Mouse (Mus musculus): ENCODE measurements around the gene Dpp7. TPM values are rescaled to one million over a fixed set of nuclear protein-coding genes. Genes with fewer than 3 reads are reported as not detected.

Gene Dpp7
- total RNA-seq, 2 experiments from 2014 or later = 7.9 to 9.5 TPM

GRCm38 (mm10) chr2:25311491-25311891, 44.7 kb downstream of the Dpp7 start:
- no peak for DNase-seq

- no peak for DNase-seq
These were observed 45.2 kb downstream of the Dpp7 start for GRCm38 (mm10) chr2:25310969-25311368.

GRCm38 (mm10) chr2:25310180-25310579, 46.0 kb downstream of the Dpp7 start:
- no peak for DNase-seq

GRCm38 (mm10) chr2:25305587-25306359, 50.4 kb downstream of the Dpp7 start:
- no peak for DNase-seq

GRCm38 (mm10) chr2:25304657-25305541, 51.3 kb downstream of the Dpp7 start:
- no peak for DNase-seq

- DNase-seq = no peak
These were observed 52.1 kb downstream of the Dpp7 start for GRCm38 (mm10) chr2:25303931-25304656.

- DNase-seq = no peak
These were observed 52.7 kb downstream of the Dpp7 start for GRCm38 (mm10) chr2:25303452-25303851.

Other genes starting within 250 kb of the Dpp7 start
- 10 to 100 TPM; 14.9 to 17.4 TPM for gene Nrarp, start 175.6 kb downstream of the Dpp7 start, total RNA-seq (2021)
- 1 to 10 TPM; 1.9 to 2.9 TPM for gene Tor4a, start 159.5 kb downstream of the Dpp7 start, total RNA-seq (2021)
- 10 to 100 TPM; 31.1 to 40.5 TPM for gene Nelfb, start 144.9 kb downstream of the Dpp7 start, total RNA-seq (2021)
- gene Stpg3, start 141.7 kb downstream of the Dpp7 start, total RNA-seq (2021) = not detected
- gene Fam166a, start 137.6 kb downstream of the Dpp7 start, total RNA-seq (2021) = not detected
- 100 to 1,000 TPM; 470 to 500 TPM for gene Tubb4b, start 131.7 kb downstream of the Dpp7 start, total RNA-seq (2021)
- gene Slc34a3, start 122.0 kb downstream of the Dpp7 start, total RNA-seq (2021) = not detected
- gene Rnf224, start 119.6 kb downstream of the Dpp7 start, total RNA-seq (2021) = not detected
- gene Rnf208, start 114.1 kb downstream of the Dpp7 start, total RNA-seq (2021) = 1 to 10 TPM; 1.9 to 2.2 TPM
- gene Cysrt1, start 113.9 kb downstream of the Dpp7 start, total RNA-seq (2021) = not detected
- 1 to 10 TPM; 1.3 to 1.4 TPM for gene AL732309.1, start 109.5 kb downstream of the Dpp7 start, total RNA-seq (2021)
- gene Tmem203, start 100.9 kb downstream of the Dpp7 start, total RNA-seq (2021) = 10 to 100 TPM; 14.9 to 16.0 TPM
- 1 to 10 TPM; 4.7 to 6.8 TPM for gene Tprn, start 93.7 kb downstream of the Dpp7 start, total RNA-seq (2021)
- gene Ssna1, start 83.9 kb downstream of the Dpp7 start, total RNA-seq (2021) = 10 to 100 TPM; 39.5 to 40.3 TPM
- gene Anapc2, start 83.9 kb downstream of the Dpp7 start, total RNA-seq (2021) = 10 to 100 TPM; 35.2 to 52.2 TPM
- gene Tmem210, start 68.2 kb downstream of the Dpp7 start, total RNA-seq (2021) = not detected
- under 1 TPM in 1 of 2 experiments, not detected in 1; 0.26 TPM for gene Lrrc26, start 66.4 kb downstream of the Dpp7 start, total RNA-seq (2021)
- under 1 TPM; 0.47 to 0.63 TPM for gene Grin1, start 37.2 kb downstream of the Dpp7 start, total RNA-seq (2021)
- 10 to 100 TPM; 21.0 to 25.2 TPM for gene Man1b1, start 24.0 kb downstream of the Dpp7 start, total RNA-seq (2021)
- 1 to 10 TPM; 9.0 to 9.8 TPM for gene Uap1l1, start 9.3 kb upstream of the Dpp7 start, total RNA-seq (2021)
- gene Sapcd2, start 16.0 kb upstream of the Dpp7 start, total RNA-seq (2021) = 1 to 10 TPM; 2.1 to 3.7 TPM
- 10 to 100 TPM; 29.9 to 30.5 TPM for gene Entpd2, start 39.5 kb upstream of the Dpp7 start, total RNA-seq (2021)
- 10 to 100 TPM; 25.2 to 37.3 TPM for gene Npdc1, start 43.0 kb upstream of the Dpp7 start, total RNA-seq (2021)
- not detected for gene Fut7, start 66.9 kb upstream of the Dpp7 start, total RNA-seq (2021)
- gene Abca2, start 72.3 kb upstream of the Dpp7 start, total RNA-seq (2021) = 10 to 100 TPM; 10.4 to 14.1 TPM
- gene Clic3, start 100.5 kb upstream of the Dpp7 start, total RNA-seq (2021) = under 1 TPM in 1 of 2 experiments, not detected in 1; 0.52 TPM
- 10 to 100 TPM; 23.5 to 25.2 TPM for gene Paxx, start 104.7 kb upstream of the Dpp7 start, total RNA-seq (2021)
- gene Ptgds, start 113.7 kb upstream of the Dpp7 start, total RNA-seq (2021) = 1 to 10 TPM; 1.7 to 9.6 TPM
- gene Lcn12, start 137.6 kb upstream of the Dpp7 start, total RNA-seq (2021) = not detected
- gene Fbxw5, start 144.4 kb upstream of the Dpp7 start, total RNA-seq (2021) = 10 to 100 TPM; 65.5 to 66.7 TPM
- 1 to 10 TPM; 1.4 to 2.0 TPM for gene C8g, start 145.4 kb upstream of the Dpp7 start, total RNA-seq (2021)
- gene Traf2, start 190.6 kb upstream of the Dpp7 start, total RNA-seq (2021) = 10 to 100 TPM; 13.3 to 16.4 TPM
- 100 to 1,000 TPM; 177 to 185 TPM for gene Edf1, start 201.5 kb upstream of the Dpp7 start, total RNA-seq (2021)
- 1 to 10 TPM; 2.7 to 4.1 TPM for gene Mamdc4, start 218.5 kb upstream of the Dpp7 start, total RNA-seq (2021)
- 10 to 100 TPM; 45.8 to 49.0 TPM for gene Phpt1, start 218.9 kb upstream of the Dpp7 start, total RNA-seq (2021)
- gene Ajm1, start 225.4 kb upstream of the Dpp7 start, total RNA-seq (2021) = under 1 TPM; 0.14 to 0.38 TPM

Measured in gastrocnemius, postnatal 10 days (tissue).